Mouse (Mus musculus) urinary bladder, adult 2 months (tissue): ENCODE measurements around the gene Gpr108. TPM values are rescaled to one million over a fixed set of nuclear protein-coding genes. Genes with fewer than 3 reads are reported as not detected.
"Not testable (repeated sequence)": the region's sequence is repeated elsewhere in the genome, so short reads cannot be mapped to it uniquely, and the experiment has no call there.

Source experiments
- DNase-seq: peaks from one replicate; pipeline ENCODE4 v3.0.0; 2022; ENCODE audit warnings: low spot score
- polyA plus RNA-seq: library from polyadenylated mRNA; depleted of rRNA; stranded (reverse); fragments of >200 nt; gene quantifications from 2 replicates; pipeline ENCODE4 v1.2.3, GENCODE M21; 2012; rRNA removed

The Gpr108 gene
- polyA plus RNA-seq = 46.5 and 46.9 TPM in 2 replicates

DNA sequence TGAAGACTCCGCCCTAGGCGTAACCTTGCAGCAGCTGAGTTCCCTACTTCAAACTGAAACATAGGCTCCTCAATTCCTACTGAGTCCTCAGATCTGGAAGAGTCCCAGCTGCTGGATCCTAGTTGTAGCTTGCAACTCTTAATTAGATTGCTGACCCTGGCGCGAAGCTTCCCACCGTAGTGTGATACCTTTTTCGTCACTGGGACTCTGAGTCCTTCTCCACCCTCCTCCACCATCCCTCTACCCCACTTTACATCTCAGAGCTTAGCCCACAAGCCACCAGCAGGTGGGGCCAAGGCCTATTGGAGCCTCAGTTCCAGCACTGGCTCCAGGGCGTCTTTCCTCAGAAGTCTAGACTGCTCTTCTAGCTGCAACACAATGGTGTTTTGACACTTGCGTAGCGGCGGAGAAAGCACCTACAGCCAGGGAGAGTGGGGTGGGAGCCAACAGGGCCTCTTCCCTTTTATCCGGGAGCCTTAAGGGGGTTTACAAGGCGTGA lies at the start of gene Gpr108:
Gpr108 (minus strand) TSS at position 246 of the 499 bp plus-strand sequence.
- peak; percentile 70 for DNase-seq

DNA sequence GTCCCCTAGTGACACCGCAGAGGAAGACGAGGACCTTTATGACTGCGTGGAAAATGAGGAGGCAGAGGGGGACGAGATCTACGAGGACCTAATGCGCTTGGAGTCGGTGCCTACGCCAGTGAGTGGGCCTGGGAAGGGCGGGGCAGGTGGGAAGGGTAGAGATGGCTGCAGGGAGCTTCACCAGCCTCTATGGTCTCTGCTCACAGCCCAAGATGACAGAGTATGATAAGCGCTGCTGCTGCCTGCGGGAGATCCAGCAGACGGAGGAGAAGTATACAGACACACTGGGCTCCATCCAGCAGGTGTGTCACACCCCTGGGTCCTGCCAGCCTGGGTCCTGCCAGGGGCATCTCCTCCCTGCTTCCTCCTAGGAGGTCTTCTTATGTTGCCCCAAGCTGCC lies 48.8 kb upstream of the Gpr108 start:
- no peak for DNase-seq

DNA sequence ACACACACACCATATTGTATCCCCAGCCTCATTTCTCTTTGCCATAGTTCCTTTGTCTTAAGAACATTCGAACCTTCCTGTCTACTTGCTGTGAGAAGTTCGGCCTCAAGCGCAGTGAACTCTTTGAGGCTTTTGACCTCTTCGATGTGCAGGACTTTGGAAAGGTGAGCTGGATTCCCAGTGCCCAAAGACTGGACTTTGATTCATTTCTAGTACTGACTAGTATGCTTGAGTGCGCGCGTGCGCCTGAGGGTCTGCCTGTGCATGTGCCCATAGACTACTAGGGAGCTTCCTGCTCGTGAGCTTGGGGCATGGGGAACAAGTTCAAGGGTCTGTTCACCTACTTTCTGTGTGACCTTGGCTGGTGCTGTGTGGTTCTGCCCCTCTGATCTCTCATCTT lies 47.7 kb upstream of the Gpr108 start:
- no peak for DNase-seq

DNA sequence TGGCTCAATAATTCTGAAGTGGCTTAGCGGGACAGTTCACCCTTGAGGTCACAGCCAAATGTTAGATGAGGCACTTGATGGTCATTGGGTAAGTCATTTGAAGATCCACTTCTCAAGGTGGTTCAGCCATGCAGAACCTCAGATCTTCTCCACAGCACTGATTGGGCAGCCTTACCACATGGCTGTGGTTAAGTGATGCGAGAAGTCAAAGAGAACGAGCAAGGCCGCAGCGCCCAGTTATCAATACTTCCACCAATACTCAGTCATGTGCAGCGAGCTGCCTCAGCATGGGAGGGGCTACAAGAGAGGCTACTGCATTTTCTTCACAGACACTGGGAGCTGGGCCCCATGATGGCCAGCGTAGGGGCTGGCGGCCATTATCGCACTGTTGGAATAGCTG lies 44.7 kb upstream of the Gpr108 start:
- no peak for DNase-seq

DNA sequence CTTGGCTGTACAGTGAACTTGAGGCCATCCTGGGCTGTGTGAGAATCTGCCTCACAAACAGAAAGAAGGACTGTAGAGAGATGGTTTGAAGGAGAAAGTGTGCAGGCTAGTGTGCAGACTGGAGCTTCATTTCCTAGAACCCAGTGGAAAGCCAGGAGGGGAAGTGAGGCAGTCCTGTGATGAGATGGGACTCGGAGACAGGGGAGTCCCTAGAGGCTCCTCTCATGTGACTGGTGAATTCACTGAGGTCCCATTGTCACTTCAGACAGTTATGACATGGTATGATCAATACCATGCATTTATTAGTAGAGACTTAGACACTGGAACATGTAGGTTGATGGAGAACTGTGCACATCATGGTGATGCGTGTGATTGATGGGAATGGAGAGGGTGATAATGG lies 44.1 kb upstream of the Gpr108 start:
- DNase-seq = no peak

DNA sequence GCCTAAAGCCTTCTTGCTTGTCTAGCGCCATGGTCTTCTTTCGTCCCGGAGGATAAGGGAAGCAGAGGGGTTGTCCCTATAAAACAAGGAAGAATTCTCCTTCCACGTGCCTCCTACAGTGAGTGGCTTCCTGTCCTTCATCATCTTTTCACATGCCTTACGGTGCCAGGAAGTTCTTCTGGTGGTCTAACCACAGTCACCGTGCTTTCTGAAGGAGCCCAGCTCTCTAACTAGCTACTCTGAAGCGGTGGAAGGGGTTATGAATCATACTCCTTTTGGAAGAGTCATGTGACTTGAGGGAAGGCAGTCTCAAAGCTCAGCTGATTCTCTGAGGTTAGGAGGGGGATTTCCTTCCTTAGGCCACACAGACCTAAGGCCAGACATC lies 42.4 kb upstream of the Gpr108 start:
- no peak for DNase-seq

DNA sequence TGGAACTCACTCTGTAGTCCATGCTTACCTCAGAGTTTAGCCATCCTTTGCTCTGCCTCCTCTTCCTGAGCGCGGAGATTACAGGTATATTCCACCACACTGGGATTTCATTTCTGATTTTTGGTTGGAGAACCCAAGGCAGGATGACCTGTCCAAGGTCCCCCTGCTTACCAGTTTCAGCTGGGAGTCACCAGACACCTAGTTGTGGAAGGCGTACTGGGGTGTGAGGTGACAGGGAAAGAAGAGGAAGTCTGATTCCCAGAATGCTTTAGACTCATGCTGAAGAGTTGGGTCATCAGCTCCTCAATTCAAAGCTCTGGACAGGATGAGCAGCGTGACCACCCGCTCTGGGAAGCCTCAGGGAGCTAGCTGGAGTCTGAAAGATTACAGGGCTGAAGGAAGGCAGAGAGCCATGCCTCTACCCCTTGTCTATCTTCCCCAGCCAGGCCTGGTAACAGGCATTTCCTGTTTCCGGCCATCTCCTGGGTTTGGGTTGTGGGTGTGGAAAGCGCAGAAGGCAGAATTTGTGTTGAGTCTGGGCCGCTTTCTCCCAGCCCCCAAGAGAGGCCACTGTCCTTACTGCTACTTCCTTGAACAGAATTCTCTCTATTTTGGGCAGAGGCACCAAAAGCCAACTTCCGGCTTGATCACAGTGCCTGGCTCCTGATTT lies 41.9 kb upstream of the Gpr108 start:
- no peak for DNase-seq

DNA sequence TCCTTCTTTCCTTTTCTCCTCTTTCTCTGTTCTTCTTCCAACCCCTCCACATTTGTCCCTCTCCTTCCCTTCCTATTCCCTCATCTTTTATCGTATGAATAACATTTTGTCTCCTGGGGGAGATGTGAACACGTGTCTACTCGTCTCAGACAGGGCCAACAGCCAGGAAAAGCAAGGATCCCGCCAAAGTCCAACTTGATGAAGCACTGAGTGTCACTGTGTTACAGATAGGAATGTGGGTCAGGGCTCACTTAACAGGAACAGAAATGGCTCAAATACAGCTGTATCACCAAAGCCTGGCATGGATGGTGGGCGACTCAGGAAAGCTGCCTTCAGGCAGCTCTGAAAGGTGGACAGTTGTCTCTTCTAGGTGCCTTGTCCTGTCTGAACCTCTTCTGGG lies 41.0 kb upstream of the Gpr108 start:
- DNase-seq = no peak

DNA sequence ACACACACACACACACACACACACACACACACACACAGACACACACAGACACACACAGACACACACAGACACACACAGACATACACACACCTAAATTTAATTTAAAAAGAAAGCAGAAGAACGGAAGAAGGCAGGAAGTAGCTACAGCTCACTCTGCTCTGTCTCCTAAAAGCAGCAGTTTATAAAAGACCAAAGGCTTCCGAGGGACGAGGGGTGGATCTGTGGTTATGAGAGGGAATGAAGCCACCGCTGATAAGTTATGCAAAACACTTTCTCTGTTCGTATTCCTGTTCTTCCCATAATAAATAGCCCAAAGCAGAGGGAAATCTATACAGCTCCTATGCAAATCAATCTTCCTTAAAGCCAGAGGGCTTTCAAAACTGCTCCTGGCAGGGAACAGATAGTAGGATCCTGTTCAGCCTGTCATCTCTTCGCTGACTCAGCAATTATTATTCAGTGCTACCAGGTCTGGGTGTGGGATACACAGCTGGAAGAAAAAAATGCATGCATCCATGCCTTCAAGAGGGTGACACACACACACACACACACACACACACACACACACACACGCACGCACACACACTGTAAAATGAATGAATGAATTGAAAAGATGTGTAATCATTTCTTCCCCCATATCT lies 38.6 kb upstream of the Gpr108 start:
- no peak for DNase-seq

DNA sequence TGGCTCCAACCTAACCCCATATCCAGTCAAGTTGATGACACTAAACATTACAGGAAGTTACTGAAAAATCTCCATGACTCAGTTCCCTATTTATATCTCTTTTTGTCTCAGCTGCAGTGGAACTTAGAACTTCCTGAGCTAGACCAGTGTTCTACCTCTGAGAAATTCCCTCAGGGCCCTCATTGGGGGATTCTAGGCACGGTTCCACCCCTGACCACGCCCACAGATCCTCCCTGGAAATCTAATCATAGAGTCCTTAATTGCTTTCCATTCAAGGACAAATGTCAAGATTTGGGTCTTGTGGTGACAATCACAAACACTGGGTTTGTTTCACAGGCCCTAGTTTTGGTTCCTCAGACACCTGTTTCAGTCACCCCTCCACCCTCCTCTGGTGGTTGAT lies 36.8 kb upstream of the Gpr108 start:
- DNase-seq = no peak

DNA sequence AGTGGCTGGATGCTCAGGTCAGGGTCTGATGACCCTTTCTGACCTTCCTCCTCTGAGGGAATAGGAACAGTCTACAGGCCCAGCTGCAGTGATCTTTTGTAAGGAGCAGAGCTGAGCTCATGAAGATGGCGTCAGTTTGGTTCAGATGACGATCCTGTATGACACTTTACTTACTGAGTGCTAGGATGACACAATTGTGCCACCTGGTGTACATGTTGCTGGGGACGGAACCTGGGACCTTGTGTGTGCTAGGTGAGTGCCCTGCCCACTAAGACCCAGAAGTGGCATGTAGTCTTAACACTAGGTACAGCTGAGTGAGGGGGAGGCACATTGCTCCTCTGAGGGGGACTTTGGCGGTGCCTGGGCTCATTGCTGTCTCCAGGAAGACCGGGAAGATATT lies 35.7 kb upstream of the Gpr108 start:
- DNase-seq = no peak

DNA sequence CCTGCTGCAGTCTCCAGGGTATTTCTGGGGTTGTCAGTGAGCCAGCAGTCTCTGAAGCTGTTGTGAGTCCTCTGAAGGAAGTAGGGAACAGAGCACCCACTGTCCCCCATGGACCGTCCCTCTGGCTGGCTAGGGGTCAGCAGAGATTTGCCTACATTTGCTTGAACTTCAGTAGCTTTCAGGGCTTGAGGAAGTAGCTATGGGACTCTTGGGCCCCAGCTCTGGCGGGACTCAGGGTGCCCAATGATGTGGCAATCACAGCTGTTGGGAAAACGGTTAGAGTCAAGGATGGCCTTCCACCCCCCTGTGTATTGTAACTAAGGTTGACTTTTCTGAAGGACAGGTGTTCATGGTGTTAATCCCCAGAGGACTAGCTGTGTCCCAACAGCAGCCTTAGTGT lies 32.2 kb upstream of the Gpr108 start:
- DNase-seq = no peak

DNA sequence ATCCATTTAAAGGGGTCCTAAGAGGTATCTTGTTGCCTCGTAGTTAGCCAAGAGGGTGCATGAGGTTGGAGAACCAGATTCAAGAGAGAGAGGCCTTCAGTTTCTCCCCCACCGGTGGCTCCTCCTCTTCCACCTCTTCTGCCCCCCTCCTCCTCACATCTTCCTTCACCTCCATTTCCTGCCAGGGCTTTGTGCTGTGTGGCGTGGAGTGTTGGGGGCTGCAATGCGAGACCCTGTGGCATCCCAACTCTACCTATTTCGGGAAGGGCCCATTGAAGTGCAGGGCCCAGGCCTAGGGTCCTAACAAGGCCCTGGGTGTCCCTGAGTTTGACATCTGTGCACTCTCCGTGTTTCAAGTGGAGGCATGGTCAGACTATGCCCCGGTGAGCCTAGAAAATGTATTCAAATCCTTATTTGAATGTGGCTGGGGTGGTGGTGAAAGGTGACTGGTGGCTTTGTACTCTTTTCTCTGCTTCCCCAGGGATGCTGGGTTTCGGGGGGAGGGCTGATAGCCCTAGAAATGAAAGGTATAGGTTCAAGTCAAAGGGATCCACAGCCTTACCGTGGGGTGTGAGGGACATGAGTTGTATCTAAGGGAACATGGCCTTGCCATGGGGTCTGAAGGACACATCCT lies 31.5 kb upstream of the Gpr108 start:
- no peak for DNase-seq

DNA sequence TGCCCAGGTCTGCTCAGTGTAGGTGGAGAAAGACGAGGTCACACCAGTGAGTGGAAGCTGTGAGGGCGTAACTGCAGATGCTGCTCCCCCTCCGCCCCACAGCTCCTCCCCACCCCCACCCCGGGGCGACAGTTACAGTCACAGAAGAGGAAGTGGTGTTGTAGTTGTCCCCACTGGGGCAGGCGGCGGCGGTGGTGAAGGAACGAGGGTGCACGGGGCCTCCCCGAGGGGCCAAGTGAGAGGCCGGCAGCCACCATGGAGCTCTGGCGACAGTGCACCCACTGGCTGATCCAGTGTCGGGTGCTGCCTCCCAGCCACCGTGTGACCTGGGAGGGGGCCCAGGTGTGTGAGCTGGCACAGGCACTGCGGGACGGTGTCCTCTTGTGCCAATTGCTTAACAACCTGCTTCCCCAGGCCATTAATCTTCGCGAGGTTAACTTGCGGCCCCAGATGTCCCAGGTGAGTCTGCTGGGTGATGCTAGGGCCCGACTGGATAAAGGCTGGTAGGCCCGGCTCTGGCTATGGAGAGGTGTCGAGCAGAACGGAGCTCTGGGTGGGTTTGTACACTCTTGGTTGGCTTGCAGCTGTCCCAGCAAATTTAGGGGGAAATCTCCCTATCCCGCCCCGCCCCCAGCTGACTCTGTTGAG lies 30.8 kb upstream of the Gpr108 start, which contains the start of gene Vav1:
Vav1 (plus strand) TSS at position 158 of the 648 bp plus-strand sequence.
- no peak for DNase-seq

DNA sequence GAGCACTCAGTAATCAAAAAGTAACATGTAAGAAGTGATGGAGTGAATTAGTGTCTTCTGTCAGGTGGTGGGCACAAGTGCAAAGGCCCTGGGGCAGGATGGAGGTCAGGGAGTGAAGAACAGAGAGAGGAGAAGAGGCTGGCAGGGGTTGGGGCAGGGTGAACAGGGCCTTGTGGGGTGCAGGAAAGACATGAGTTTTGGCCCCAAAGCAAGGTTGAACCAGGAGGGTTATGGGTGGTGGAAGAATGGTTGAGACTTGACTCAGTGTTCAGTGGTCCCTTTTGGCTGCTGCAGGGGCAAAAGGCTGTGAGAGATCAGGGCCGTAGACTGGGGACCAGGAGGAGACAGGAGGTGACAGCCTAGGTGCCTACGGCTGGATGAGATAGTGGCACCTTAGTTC lies 30.3 kb upstream of the Gpr108 start:
- no peak for DNase-seq

DNA sequence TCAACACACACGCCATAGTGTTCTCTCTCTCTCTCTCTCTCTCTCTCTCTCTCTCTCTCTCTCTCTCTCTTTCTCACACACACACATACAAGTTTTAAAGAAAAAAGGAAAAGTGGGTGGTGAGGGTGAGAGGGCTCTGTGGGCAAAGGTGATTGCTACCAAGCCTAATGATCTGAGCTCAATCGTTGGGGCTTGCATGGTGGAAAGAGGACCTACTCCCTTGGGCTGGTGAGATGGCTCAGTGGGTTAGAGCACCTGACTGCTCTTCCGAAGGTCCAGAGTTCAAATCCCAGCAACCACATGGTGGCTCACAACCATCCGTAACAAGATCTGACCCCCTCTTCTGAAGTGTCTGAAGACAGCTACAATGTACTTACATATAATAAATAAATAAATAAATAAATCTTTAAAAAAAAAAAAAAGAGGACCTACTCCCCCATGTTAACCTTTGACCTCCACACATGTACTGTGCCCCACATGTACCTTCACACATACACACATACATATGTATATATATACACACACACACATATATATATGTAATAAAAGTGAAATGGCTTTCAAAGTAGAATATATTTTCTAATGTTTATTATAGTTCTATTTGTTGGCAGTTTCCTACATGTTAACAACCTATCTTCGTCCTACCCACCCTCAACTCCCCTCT lies 29.5 kb upstream of the Gpr108 start:
- DNase-seq = not testable (repeated sequence)

DNA sequence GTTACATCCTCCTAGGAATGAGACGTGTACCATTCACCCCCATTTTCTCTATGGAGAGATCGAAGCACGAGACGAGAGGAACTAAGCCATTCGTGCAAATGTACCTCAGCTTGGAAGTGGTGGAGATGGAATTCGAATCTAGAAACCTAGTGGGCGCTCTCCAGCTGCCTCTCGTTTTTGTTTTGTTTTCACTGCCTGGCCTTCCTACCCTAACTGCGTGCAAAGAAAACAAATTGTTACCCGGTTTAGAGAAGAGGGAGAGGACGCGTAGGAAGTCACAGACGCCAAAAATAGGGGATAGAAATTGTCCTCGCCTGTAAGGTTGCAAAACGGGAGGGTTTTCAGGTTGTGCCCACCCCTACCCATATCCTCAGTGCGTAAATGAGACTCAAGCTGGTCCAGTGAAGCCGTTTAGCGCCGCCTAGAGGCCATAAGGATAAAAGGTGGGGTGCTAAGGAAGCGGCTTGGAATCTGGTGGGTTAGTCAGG lies 28.4 kb upstream of the Gpr108 start:
- DNase-seq = no peak

DNA sequence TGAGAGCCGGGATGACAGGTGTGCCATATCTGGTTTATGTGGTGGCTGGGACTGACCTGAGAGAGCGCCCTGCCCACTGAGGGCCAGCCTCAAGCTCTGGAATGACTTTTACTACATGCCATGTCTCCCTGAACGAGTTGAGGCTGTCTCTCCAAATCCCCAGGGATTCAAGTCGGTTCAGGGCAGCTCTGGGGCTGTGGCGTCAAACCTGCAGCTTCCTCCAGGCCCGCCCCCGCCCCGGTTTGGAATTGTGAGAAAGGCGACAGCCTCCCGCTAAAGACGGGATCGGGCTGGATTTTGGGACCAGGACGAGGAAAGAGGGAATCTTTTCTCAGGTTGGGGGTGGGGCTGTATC lies 27.7 kb upstream of the Gpr108 start:
- no peak for DNase-seq

DNA sequence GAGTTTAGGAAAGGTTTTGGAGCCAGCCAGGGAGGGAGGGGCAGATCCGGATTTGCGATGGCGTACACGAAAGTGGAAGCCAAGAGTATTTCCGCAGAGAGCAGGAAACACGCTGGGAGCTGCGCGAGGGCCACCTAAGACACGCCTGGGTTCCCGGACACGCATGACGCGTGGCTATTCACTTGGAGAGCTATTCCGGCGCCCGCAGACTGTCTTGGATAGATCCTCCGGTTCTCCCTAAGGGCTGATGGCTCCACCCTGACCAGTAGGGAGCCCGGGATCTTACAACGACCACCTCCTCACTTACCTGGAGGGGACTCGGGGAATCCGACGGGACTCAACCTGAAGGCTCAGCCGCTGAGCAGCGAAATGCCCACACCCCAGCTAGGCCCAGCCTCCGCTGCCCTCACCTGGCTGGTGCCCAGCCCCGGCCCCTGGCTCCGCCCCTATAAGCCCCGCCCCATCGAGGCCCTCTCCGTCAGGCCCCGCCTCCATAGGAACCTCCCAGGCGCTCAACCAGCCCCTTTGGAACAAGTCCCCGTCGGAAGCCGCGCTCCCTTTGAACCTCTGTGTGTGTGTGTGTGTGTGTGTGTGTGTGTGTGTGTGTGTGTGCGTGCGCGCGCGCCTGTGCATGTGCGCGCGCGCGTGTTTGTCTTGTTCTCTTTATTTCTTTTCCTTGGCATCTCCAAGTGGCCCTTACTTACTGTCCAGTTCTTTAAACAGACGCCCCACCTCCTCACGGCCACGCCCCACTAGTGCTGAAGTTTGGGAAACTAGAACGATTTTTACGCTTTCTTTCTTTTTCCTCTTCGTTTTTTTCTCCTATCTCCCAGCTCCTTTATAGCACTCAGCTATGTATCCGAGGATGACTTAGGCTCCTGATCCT lies 27.1 kb upstream of the Gpr108 start:
- peak; percentile 80 for DNase-seq

DNA sequence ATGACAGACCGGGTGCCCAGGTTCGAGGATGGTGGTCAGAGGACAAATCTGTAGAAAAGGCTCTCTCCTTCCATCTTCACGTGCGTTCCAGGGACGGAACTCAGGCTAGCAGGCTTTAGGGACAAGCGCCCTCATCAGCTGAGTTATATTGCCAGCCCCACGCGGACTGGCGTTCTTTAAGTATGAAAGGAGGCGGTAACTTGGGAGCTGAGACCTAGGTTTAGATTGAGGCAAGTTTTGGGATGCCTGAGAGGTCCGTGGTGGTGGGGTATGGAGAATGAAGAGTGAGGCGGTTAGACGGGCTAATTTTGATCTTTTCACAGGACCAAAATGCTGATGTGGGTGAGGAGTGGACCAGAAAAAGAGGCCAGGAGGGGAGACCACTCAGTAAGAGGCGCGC lies 26.4 kb upstream of the Gpr108 start:
- no peak for DNase-seq

DNA sequence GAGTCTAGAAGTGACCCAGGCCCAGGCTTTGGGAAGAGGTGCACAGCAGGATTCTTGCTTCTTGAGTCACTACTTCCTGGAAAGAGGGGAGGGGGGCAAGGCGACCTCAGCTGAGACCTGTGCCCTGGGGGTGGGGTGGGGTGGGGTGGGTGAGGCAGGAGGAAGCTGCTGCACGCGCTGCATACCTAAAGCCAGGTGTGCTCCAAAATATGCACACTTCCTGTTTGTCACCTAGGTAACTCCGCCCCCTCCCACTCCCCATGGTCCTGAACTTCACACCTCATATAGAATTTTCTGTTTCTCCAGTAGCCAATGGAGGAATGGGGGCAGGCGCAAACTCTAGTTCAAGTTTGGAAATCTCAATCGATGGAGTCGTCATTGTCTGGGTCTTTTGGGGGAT lies 25.6 kb upstream of the Gpr108 start:
- DNase-seq = no peak
